Mouse (Mus musculus) liver, embryonic 11.5 days (tissue): ENCODE data around the gene Cd93. TPM values are rescaled to one million over a fixed set of nuclear protein-coding genes. Genes with fewer than 3 reads are reported as not detected.

ENCODE experiments used
- ATAC-seq: fragments of 200-750 bp; cut with Nextera tagmentation; replicated peaks from 2 replicates; pipeline ENCODE4 v1.8.0; 2017; ENCODE audit warnings: moderate number of reproducible peaks, mild to moderate bottlenecking, moderate TSS enrichment, moderate library complexity; ENCODE audit not compliant: low FRiP score
- DNase-seq: peaks from one replicate; pipeline ENCODE4 v3.0.0-alpha.2; 2017; ENCODE audit warnings: low spot score
- H3K27ac ChIP-seq: fragments of 300-500 bp; sonication (generic); 2 replicates; pipeline ENCODE4 v1.5.1; 2014; ENCODE audit warnings: mild to moderate bottlenecking, low read depth, low read length, control low read depth
- H3K27me3 ChIP-seq: fragments of 300-500 bp; sonication (generic); replicated peaks from 2 replicates; pipeline ENCODE4 v1.6.1; 2014; ENCODE audit warnings: low read length, mixed read lengths; ENCODE audit not compliant: control insufficient read depth, insufficient read depth
- H3K36me3 ChIP-seq: fragments of 300-500 bp; sonication (generic); 2 replicates; pipeline ENCODE4 v1.6.1; 2014; ENCODE audit warnings: mild to moderate bottlenecking, low read length, moderate library complexity, mixed read lengths; ENCODE audit not compliant: control insufficient read depth, insufficient read depth
- H3K4me1 ChIP-seq: fragments of 300-500 bp; sonication (generic); replicated peaks from 2 replicates; pipeline ENCODE4 v1.6.1; 2014; ENCODE audit warnings: low read length, mixed read lengths; ENCODE audit not compliant: control insufficient read depth, insufficient read depth
- H3K4me2 ChIP-seq: fragments of 300-500 bp; sonication (generic); 2 replicates; pipeline ENCODE4 v1.6.1; 2014; ENCODE audit warnings: mild to moderate bottlenecking, control low read depth, moderate library complexity
- H3K4me3 ChIP-seq: fragments of 300-500 bp; sonication (generic); 2 replicates; pipeline ENCODE4 v1.5.1; 2014; ENCODE audit warnings: low read depth, low read length, control low read depth
- H3K9ac ChIP-seq: fragments of 300-500 bp; sonication (generic); 2 replicates; pipeline ENCODE4 v1.6.1; 2014; ENCODE audit warnings: low read depth, low read length, control low read depth
- H3K9me3 ChIP-seq: fragments of 300-500 bp; sonication (generic); 2 replicates; pipeline ENCODE4 v1.6.1; 2016; ENCODE audit warnings: low read length, inconsistent platforms, mixed read lengths; ENCODE audit not compliant: control insufficient read depth
- WGBS: fragments of 180-500 bp; shearing (Covaris S2); extraction: QIAGEN DNeasy Blood & Tissue Kit; methylation state at CpG from one replicate; pipeline ENCODE4 v1.1.7; 2014; 5-methylcytosine and 5-hydroxymethylcytosine counted together
- polyA plus RNA-seq: library from polyadenylated mRNA; unstranded; fragments of >200 nt; fragmentation: Nextera tagmentation; extraction: Ambion mirVana; gene quantifications from 2 replicates; pipeline ENCODE4 v1.2.1, GENCODE M21; 2014

The Cd93 gene
- polyA plus RNA-seq, 1 experiment from 2014 or later = 5.0 TPM

DNA sequence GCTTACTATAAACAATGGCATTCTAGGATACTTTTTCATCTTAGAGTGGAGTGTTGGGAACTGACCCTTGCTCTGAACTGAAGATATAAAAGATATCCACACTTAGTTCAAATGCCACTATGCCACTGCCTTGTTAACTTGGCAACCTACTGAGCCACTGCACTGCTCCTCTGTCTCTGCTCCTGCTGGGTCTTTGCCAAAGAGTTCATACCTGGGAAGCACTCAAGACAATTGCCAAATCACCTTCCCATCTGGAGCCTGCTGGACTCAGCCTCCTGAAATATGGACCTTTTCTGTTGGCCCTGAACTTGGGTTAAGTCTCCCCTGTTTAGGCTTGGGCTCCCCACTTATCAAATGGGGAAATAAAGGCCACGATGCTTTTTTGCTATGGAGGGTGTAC lies 6.3 kb upstream of the Cd93 start:
- no peak overlapping the region for H3K9ac ChIP-seq
- no peak overlapping the region for H3K27ac ChIP-seq
- H3K27me3 ChIP-seq = no peaks in the 10 kb centered on the region
- no peaks in the 10 kb centered on the region for H3K9me3 ChIP-seq
- WGBS = 76% methylated on average over 1 of the region's 1 CpGs
- H3K4me2 ChIP-seq = no peak overlapping the region
- H3K4me3 ChIP-seq = no peak overlapping the region
- ATAC-seq (no peak), DNase-seq (no peak)
- no peaks in the 10 kb centered on the region for H3K36me3 ChIP-seq
- H3K4me1 ChIP-seq = no peaks in the 10 kb centered on the region

DNA sequence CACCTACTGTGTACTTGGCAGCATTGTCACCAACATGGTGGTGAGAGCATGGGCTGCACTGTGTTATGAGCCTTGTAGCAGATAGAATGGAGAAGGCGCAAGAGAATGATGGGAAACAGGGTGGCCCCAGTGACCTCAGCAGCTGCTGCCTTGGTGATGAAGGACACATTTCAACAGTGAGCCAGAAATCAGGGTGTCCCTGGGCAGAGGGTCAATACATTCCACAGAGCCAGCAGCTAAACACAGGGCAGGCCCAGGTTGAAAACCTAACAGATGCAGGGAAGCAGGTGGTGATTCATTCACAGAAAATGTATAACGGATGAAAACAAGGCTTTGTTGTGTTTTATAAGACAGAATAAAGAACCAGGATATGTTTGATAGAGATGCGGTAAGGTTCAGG lies 3.1 kb upstream of the Cd93 start:
- Histone ChIP-seq H3K36me3 (no peaks in the 10 kb centered on the region), H3K4me1 (peaks cover 6% of the 10 kb centered on the region; the same call in 1 of the 2 replicates), H3K9ac (no peak overlapping the region), H3K4me3 (no peak overlapping the region), H3K27me3 (no peaks in the 10 kb centered on the region), H3K4me2 (no peak overlapping the region), H3K9me3 (no peaks in the 10 kb centered on the region), H3K27ac (no peak overlapping the region)
- WGBS = 75% methylated on average over 3 of the region's 3 CpGs
- ATAC-seq (no peak), DNase-seq (no peak)

DNA sequence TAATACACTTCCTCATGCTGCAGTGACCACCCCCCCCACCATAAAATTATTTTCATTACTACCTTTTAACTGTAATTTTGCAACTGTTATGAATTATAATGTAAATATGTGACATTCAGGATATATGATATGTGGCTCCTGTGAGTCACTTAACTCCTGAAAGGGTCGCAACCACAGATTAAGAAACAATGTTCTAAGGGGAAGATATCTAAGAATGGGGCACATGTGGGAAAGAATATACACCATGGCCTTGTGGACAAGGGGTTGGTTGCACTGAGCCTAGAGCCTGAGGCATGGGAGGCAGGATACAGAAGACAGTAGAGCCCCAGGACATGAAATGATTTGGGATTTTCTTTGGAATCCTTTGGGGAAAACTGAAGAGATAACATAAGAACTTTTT lies 2.3 kb upstream of the Cd93 start:
- WGBS = 83% methylated on average over 1 of the region's 1 CpGs
- DNase-seq = no peak
- Histone ChIP-seq H3K36me3 (no peaks in the 10 kb centered on the region), H3K4me3 (no peak overlapping the region), H3K4me2 (no peak overlapping the region), H3K9ac (no peak overlapping the region), H3K9me3 (no peaks in the 10 kb centered on the region), H3K4me1 (peaks cover 6% of the 10 kb centered on the region; the same call in 1 of the 2 replicates), H3K27me3 (no peaks in the 10 kb centered on the region), H3K27ac (no peak overlapping the region)
- ATAC-seq = no peak

DNA sequence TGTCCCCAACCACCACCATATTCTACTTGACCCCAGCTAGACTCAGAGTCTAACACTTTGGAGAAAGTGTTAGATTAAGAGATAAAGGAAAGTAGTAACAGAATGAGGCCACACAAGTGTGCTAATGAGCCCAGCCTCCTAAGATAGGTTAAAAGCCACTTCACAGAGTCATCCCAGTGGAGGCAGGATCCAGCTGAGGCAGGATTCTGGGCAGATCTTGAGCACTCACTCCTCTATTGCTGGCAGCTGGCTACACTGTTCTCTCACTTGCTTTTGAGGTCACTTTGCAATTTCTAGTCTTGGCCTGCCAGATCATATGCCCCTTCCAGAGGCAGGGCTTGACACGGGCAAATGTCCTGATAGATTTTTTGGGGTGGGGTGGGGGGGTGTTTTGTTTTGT lies 1.1 kb upstream of the Cd93 start:
- Histone ChIP-seq H3K36me3 (no peaks in the 10 kb centered on the region), H3K4me1 (peaks cover 6% of the 10 kb centered on the region; the same call in 1 of the 2 replicates), H3K4me2 (no peak overlapping the region), H3K9me3 (no peaks in the 10 kb centered on the region), H3K27me3 (no peaks in the 10 kb centered on the region), H3K4me3 (no peak overlapping the region), H3K9ac (no peak overlapping the region), H3K27ac (no peak overlapping the region)
- DNase-seq (no peak), ATAC-seq (no peak)
- WGBS = 45% methylated on average over 1 of the region's 1 CpGs

DNA sequence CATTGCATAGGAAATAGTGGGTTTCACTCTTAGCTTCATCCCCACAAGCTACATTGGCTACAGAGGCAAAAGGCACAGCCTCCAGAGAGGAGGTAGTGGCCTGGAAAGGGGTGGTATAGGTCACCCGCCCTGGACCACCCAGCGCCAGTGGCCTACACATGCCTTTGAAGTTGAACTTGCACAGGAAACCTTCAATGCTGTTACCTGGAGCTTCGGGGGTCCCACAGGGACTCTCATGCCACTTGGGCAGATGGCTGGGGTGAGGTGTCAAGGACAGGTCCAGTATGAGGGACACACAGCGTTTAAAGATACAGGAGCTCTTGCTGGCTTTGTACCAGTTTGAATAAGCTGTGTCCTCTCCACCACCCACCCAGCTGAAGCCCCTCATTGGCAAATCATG lies 653 bp downstream of the Cd93 start:
- Histone ChIP-seq H3K9me3 (no peaks in the 10 kb centered on the region), H3K9ac (peak overlapping the region; percentile 9; the same call in 1 of the 2 replicates), H3K27me3 (no peaks in the 10 kb centered on the region), H3K4me1 (peaks cover 6% of the 10 kb centered on the region; the same call in 1 of the 2 replicates), H3K36me3 (no peaks in the 10 kb centered on the region), H3K27ac (peak overlapping the region; percentile 25), H3K4me2 (peak overlapping the region; percentile 41), H3K4me3 (peak overlapping the region; percentile 31)
- 63% methylated on average over 4 of the region's 4 CpGs for WGBS
- no peak for DNase-seq
- no peak for ATAC-seq

DNA sequence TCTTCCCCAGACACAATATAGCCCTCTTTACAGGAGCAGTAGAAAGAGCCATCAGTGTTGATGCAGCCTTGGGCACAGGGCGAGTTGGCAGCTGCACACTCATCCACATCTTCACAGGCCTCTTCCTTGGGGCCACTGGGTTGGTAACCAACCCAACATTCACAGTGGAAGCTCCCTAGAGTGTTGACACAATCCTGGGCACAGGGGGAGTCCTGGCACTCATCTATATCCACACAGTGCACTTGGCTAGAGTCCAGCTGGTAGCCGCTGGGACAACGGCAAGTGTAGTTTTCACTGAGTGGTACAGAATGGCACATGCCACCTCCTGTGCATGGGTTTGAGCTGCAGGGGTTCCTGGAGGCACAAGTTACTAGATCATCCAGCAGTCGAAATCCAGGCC lies 1.2 kb downstream of the Cd93 start:
- no peak overlapping the region for H3K27ac ChIP-seq
- ATAC-seq (no peak), DNase-seq (no peak)
- no peaks in the 10 kb centered on the region for H3K36me3 ChIP-seq
- 80% methylated on average over 4 of the region's 4 CpGs for WGBS
- H3K4me3 ChIP-seq = peak overlapping the region; percentile 31
- peak overlapping the region; percentile 26 for H3K4me2 ChIP-seq
- no peak overlapping the region for H3K9ac ChIP-seq
- no peaks in the 10 kb centered on the region for H3K27me3 ChIP-seq
- H3K4me1 ChIP-seq = peaks cover 6% of the 10 kb centered on the region; the same call in 1 of the 2 replicates
- no peaks in the 10 kb centered on the region for H3K9me3 ChIP-seq

DNA sequence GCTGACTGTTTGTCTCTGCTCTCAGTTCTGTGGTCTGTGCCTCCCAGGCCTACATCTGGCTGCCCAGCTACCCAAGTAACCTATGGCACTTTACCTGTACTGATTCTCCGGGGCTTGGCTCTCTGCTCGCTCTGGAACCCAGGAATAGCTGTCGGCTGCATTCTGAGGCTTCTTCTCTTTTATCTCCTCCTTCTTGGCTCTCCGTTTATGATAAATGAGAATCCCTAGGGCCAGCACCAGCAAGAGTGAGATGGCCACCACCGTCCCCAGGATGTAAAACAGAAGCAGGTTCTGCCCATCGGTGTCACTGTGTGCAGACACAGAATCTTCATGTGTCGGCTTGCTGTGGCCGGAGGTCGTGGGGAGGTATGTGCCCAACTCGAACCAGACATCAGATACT lies 1.9 kb downstream of the Cd93 start:
- Histone ChIP-seq H3K27me3 (no peaks in the 10 kb centered on the region), H3K36me3 (no peaks in the 10 kb centered on the region), H3K9me3 (no peaks in the 10 kb centered on the region), H3K4me3 (0 out of 2 replicates have a peak overlapping the region, but pooled peaks have one; percentile 10), H3K4me1 (peaks cover 6% of the 10 kb centered on the region; the same call in 1 of the 2 replicates), H3K4me2 (peak overlapping the region; percentile 34), H3K27ac (no peak overlapping the region), H3K9ac (no peak overlapping the region)
- DNase-seq = no peak
- 69% methylated on average over 10 of the region's 10 CpGs for WGBS
- no peak for ATAC-seq

DNA sequence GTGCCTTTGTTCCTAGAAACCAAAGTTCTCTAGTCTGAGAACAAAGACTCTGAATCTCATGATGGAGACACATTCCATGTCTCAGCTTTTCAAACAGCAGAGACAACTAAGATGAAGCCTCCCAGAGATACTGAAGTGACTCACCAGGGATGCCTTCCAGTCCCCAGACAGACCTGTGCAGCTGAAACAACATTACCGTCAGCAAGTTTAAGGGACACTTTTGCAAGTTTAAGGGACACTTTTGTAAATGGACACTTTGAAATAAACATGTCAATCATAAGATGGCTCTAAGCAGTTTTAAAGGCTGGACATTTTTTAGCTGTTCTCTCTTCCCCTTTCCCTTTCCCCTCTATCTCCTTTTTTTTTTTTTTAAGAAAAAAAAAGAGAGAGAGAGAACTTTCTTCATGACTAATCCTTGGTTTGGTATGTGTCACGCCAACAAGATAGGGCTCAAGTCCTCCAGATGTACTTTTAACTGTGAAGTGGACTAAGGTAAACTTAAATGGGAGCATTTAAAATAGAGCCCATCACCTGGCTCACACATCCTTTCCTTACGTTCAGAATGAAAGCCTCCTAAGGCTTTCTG lies 3.6 kb downstream of the Cd93 start:
- Histone ChIP-seq H3K36me3 (no peaks in the 10 kb centered on the region), H3K9ac (no peak overlapping the region), H3K27ac (no peak overlapping the region; the same call in 1 of the 2 replicates), H3K9me3 (no peaks in the 10 kb centered on the region), H3K4me1 (peaks cover 6% of the 10 kb centered on the region; the same call in 1 of the 2 replicates), H3K4me2 (peak overlapping the region; percentile 29; the same call in 1 of the 2 replicates), H3K4me3 (no peak overlapping the region), H3K27me3 (no peaks in the 10 kb centered on the region)
- ATAC-seq (no peak), DNase-seq (no peak)
- 42% methylated on average over 3 of the region's 3 CpGs for WGBS

DNA sequence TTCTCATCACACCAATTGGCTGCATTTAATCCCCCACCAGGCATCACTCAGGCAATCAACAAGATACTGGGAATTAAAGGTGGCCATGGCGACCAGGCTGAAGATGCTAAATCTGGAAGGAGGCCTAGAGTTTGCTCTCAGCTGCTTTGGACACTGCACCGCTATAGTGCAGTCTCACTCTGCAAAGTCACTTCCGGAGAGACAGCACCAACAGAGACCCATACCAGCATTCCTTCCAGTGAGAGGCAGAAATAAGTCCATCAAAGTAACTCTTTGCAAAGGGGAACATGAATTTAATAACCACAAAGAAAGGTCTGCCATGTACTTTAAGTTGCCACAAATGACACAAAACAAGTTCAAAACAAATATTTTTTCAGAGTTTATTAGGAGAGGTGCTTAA lies 7.1 kb downstream of the Cd93 start:
- H3K36me3 ChIP-seq = no peaks in the 10 kb centered on the region
- no peaks in the 10 kb centered on the region for H3K4me1 ChIP-seq
- H3K4me2 ChIP-seq = no peak overlapping the region
- no peak overlapping the region for H3K27ac ChIP-seq
- ATAC-seq (no peak), DNase-seq (no peak)
- H3K4me3 ChIP-seq = no peak overlapping the region
- H3K27me3 ChIP-seq = no peaks in the 10 kb centered on the region
- H3K9me3 ChIP-seq = no peaks in the 10 kb centered on the region
- WGBS = 46% methylated on average over 3 of the region's 3 CpGs
- no peak overlapping the region for H3K9ac ChIP-seq
